Mouse (Mus musculus) spleen, adult 10 weeks (tissue): Measurements from ENCODE around the gene Ak5. TPM values are rescaled to one million over a fixed set of nuclear protein-coding genes. Genes with fewer than 3 reads are reported as not detected.

ENCODE experiments used
- polyA plus RNA-seq: library from polyadenylated mRNA; stranded (reverse); fragments of 350-450 nt; fragmentation: Illumina TruSeq; extraction: RNeasy Lipid Tissue Mini Kit (QIAGEN cat#74804); gene quantifications from one replicate; pipeline ENCODE4 v1.2.3, GENCODE M21; 2015; ENCODE audit warnings: low replicate concordance; ENCODE audit not compliant: insufficient read depth

Gene Ak5
- not detected for polyA plus RNA-seq

DNA sequence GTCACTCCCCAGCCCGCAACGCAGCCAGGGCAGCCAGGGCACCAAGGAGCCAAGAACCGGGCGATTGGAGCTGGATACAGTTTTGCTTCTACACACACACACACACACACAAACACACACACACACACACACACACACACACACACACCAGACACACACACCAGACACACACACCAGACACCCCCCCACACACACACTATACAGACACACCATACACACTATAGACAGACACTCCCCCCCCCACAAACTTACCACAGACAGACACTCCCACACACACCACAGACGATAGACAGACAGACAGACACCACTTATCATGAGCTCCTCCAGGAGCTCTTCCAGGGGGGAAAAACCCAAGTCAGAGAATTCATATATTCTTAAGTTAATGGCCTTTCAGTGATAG, at the start of gene Ak5:
Ak5 (minus strand) TSS at position 122 of the 400 bp plus-strand sequence.

DNA sequence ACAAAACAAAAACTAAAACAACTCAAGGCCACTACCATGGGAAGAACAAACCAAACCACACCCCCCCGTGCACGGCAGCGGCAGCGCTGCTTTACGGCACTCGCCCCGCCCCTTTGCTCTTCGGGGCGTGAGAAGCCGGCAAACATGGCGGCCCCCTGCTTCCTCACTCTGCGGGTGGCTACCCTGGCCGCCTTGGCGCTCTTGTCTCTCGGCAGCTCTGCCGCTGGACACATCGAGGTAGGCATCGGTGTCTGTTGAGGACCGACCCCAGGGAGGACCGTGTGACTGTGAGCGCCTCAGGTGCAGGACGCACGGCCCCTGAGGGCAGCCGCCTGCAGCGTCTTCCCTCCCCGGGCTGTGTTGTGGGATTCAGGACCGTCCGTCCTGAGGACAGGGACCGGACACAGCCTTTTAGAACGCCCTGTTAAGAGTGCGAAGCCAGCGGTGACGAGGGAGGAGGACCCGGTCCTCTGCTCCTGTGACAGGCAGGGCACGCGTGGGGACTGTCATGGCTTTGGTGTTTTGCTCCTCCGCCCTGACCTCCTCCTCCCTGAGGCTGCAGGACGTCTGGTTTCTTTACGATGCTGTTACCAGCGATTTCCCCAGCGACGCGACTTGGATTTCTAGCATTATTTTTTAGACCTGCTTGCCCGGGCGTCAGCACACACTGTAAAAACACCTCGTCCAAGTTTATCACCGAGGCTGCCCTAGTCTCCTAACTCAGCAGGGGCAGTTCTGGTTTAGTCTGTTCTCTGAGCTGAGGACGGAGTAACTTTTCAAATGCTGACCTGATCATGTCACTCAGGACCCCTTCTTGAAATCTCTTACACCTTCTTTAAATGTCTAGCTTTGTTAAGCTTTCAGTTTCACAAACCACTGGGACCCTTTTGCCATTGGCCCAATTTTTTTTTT, 46.1 kb upstream of the Ak5 start, which contains the start of gene Pigk:
Pigk (plus strand) TSS at position 110 of the 912 bp plus-strand sequence.

Other genes with a start within 250 kb of the Ak5 start
- gene Pigk, start 45.7 kb upstream of the Ak5 start, polyA plus RNA-seq = 31.3 TPM